Mouse (Mus musculus) B cell, adult (primary cell): ENCODE measurements around the gene Zscan4-ps3. TPM values are rescaled to one million over a fixed set of nuclear protein-coding genes. Genes with fewer than 3 reads are reported as not detected.

Experiments used
- total RNA-seq: library from RNA; stranded (reverse); gene quantifications from 4 replicates; pipeline ENCODE4 v1.2.4, GENCODE M21; 2023; ENCODE audit not compliant: inconsistent age

The Zscan4-ps3 gene
- total RNA-seq = not detected in 4 replicates

DNA sequence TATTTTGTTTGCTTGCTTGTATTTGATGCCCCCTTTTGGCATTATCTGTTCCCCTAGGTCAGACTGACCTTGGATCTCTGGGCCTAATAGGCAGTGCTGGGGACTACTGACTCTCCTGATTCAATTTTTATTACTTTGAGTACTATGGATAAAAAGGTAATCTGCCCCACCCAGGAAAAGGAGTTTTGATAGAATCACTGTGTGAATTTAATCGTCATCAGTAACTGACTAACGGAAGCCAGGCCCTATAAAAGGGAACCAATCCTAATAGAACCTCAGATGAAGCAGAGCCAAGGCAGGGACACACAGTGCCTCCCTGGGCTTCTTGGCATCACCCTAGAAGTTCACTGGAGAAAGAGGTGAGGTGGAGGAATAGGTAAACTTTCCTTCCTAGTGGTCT is at the start of gene Zscan4-ps3:
Gene Zscan4-ps3, plus strand, starts transcription at position 301 of the 400 bp plus-strand sequence.

Other genes with a start within 250 kb of the Zscan4-ps3 start
- gene Zscan4f, start 211.4 kb upstream of the Zscan4-ps3 start, total RNA-seq = not detected in 4 replicates
- gene Zscan4-ps2, start 95.0 kb upstream of the Zscan4-ps3 start, total RNA-seq = not detected in 4 replicates
- gene Vmn1r72, start 70.8 kb downstream of the Zscan4-ps3 start, total RNA-seq = not detected in 4 replicates
- gene Vmn1r73, start 121.0 kb downstream of the Zscan4-ps3 start, total RNA-seq = not detected in 4 replicates
- gene Vmn1r74, start 224.7 kb downstream of the Zscan4-ps3 start, total RNA-seq = not detected in 4 replicates